Mouse (Mus musculus): ENCODE measurements around the gene Dstyk.

GRCm38 (mm10) chr1:132449742-132450141 is 32.4 kb downstream of the Dstyk start:
- no peak for TF ChIP-seq E2F4 (IDR thresholded peaks at IDR 0.05; ENCODE audit: insufficient read depth)
- TF ChIP-seq TCF3 (IDR thresholded peaks at IDR 0.05; ENCODE audit: insufficient read length, low read depth): no peak
- TF ChIP-seq USF1 (IDR thresholded peaks at IDR 0.05; ENCODE audit: low read depth): no peak
- TF ChIP-seq POLR2A (IDR thresholded peaks at IDR 0.05; ENCODE audit: insufficient read length, low read depth): no peak
- TF ChIP-seq MAX (IDR thresholded peaks at IDR 0.05; ENCODE audit: low read depth): no peak
- TF ChIP-seq TCF12 (IDR thresholded peaks at IDR 0.05; ENCODE audit: insufficient read depth, poor library complexity, severe bottlenecking): no peak
- no peak for TF ChIP-seq POLR2AphosphoS2 (IDR thresholded peaks at IDR 0.05; ENCODE audit: insufficient read length, low read depth)
- TF ChIP-seq MYOG (IDR thresholded peaks at IDR 0.05; ENCODE audit: control insufficient read depth in 1 of 3, insufficient read depth in 1 of 3, insufficient read length in 2 of 3, low read depth in 2 of 3): no peak
- no peak for TF ChIP-seq REST (IDR thresholded peaks at IDR 0.05; ENCODE audit: insufficient read depth, insufficient read length)
- TF ChIP-seq CEBPB (IDR thresholded peaks at IDR 0.05; ENCODE audit: insufficient read depth, poor library complexity, severe bottlenecking): no peak

All from myocyte (in vitro differentiated cells).